Mouse (Mus musculus): ENCODE measurements around the gene Smap2. TPM values are rescaled to one million over a fixed set of nuclear protein-coding genes. Genes with fewer than 3 reads are reported as not detected.

Gene Smap2
- polyA plus RNA-seq, 1 experiment, result 28.1 TPM

- 69% methylated on average over 3 of the region's 3 CpGs for WGBS
- TF ChIP-seq POLR2A (IDR thresholded peaks at IDR 0.05; ENCODE audit: low read depth, low read length) (no peak), CTCF (IDR thresholded peaks at IDR 0.05; ENCODE audit: extremely low read depth, insufficient read length, insufficient replicate concordance, low read depth, low read length) (no peak)
- H3K36me3 ChIP-seq (ENCODE audit: control insufficient read depth, insufficient read depth, low read length), result no peaks in the 10 kb centered on the region
- H3K4me1 ChIP-seq (ENCODE audit: control insufficient read depth, insufficient read depth, insufficient read length, low read length), result no peaks in the 10 kb centered on the region
- H3K27ac ChIP-seq (ENCODE audit: insufficient read depth, low read depth, low read length), result no peak overlapping the region
- H3K27me3 ChIP-seq (ENCODE audit: control insufficient read depth, insufficient read depth, low read length), result no peaks in the 10 kb centered on the region
- no peak overlapping the region for H3K4me3 ChIP-seq (ENCODE audit: low read depth, low read length)
Measured at GRCm38 (mm10) chr4:121029632-121030031, 12.6 kb upstream of the Smap2 start.

- Histone ChIP-seq H3K4me1 (ENCODE audit: control insufficient read depth, insufficient read depth, insufficient read length, low read length) (peaks cover 3% of the 10 kb centered on the region; the same call in 1 of the 2 replicates), H3K27ac (ENCODE audit: insufficient read depth, low read depth, low read length) (no peak overlapping the region)
- TF ChIP-seq POLR2A (IDR thresholded peaks at IDR 0.05; ENCODE audit: low read depth, low read length), result no peak
- peak; percentile 83 for TF ChIP-seq CTCF (IDR thresholded peaks at IDR 0.05; ENCODE audit: extremely low read depth, insufficient read length, insufficient replicate concordance, low read depth, low read length)
Measured at GRCm38 (mm10) chr4:121028659-121029392, 11.8 kb upstream of the Smap2 start.

GRCm38 (mm10) chr4:121028146-121028545 is 11.1 kb upstream of the Smap2 start:
- peaks cover 3% of the 10 kb centered on the region; the same call in 1 of the 2 replicates for H3K4me1 ChIP-seq (ENCODE audit: control insufficient read depth, insufficient read depth, insufficient read length, low read length)
- 59% methylated on average over 1 of the region's 1 CpGs for WGBS
- H3K27ac ChIP-seq (ENCODE audit: insufficient read depth, low read depth, low read length), result no peak overlapping the region
- H3K4me3 ChIP-seq (ENCODE audit: low read depth, low read length), result no peak overlapping the region
- H3K27me3 ChIP-seq (ENCODE audit: control insufficient read depth, insufficient read depth, low read length), result no peaks in the 10 kb centered on the region
- H3K36me3 ChIP-seq (ENCODE audit: control insufficient read depth, insufficient read depth, low read length), result no peaks in the 10 kb centered on the region
- TF ChIP-seq POLR2A (IDR thresholded peaks at IDR 0.05; ENCODE audit: low read depth, low read length) (no peak), CTCF (IDR thresholded peaks at IDR 0.05; ENCODE audit: extremely low read depth, insufficient read length, insufficient replicate concordance, low read depth, low read length) (no peak)

More at GRCm38 (mm10) chr4:121028659-121029392, 11.8 kb upstream of the Smap2 start:
- no peak overlapping the region for H3K4me3 ChIP-seq (ENCODE audit: low read depth, low read length)
- H3K27me3 ChIP-seq (ENCODE audit: control insufficient read depth, insufficient read depth, low read length), result no peaks in the 10 kb centered on the region
- whole genome bisulfite sequencing, result 27% methylated on average over 14 of the region's 14 CpGs
- no peaks in the 10 kb centered on the region for H3K36me3 ChIP-seq (ENCODE audit: control insufficient read depth, insufficient read depth, low read length)

GRCm38 (mm10) chr4:121025681-121026080 is 8.6 kb upstream of the Smap2 start:
- Histone ChIP-seq H3K27me3 (ENCODE audit: control insufficient read depth, insufficient read depth, low read length) (no peaks in the 10 kb centered on the region), H3K4me3 (ENCODE audit: low read depth, low read length) (no peak overlapping the region), H3K27ac (ENCODE audit: insufficient read depth, low read depth, low read length) (no peak overlapping the region), H3K36me3 (ENCODE audit: control insufficient read depth, insufficient read depth, low read length) (no peaks in the 10 kb centered on the region), H3K4me1 (ENCODE audit: control insufficient read depth, insufficient read depth, insufficient read length, low read length) (peaks cover 3% of the 10 kb centered on the region; the same call in 1 of the 2 replicates)
- TF ChIP-seq CTCF (IDR thresholded peaks at IDR 0.05; ENCODE audit: extremely low read depth, insufficient read length, insufficient replicate concordance, low read depth, low read length), result no peak
- TF ChIP-seq POLR2A (IDR thresholded peaks at IDR 0.05; ENCODE audit: low read depth, low read length), result no peak
- 72% methylated on average over 2 of the region's 2 CpGs for WGBS

- Histone ChIP-seq H3K27me3 (ENCODE audit: control insufficient read depth, insufficient read depth, low read length) (no peaks in the 10 kb centered on the region), H3K36me3 (ENCODE audit: control insufficient read depth, insufficient read depth, low read length) (no peaks in the 10 kb centered on the region), H3K27ac (ENCODE audit: insufficient read depth, low read depth, low read length) (no peak overlapping the region), H3K4me3 (ENCODE audit: low read depth, low read length) (no peak overlapping the region), H3K4me1 (ENCODE audit: control insufficient read depth, insufficient read depth, insufficient read length, low read length) (peaks cover 3% of the 10 kb centered on the region; the same call in 1 of the 2 replicates)
- WGBS, result 59% methylated on average over 2 of the region's 2 CpGs
- no peak for TF ChIP-seq CTCF (IDR thresholded peaks at IDR 0.05; ENCODE audit: extremely low read depth, insufficient read length, insufficient replicate concordance, low read depth, low read length)
- no peak for TF ChIP-seq POLR2A (IDR thresholded peaks at IDR 0.05; ENCODE audit: low read depth, low read length)
Measured at GRCm38 (mm10) chr4:121023941-121024340, 6.9 kb upstream of the Smap2 start.

GRCm38 (mm10) chr4:121023464-121023863 is 6.4 kb upstream of the Smap2 start:
- peaks cover 3% of the 10 kb centered on the region; the same call in 1 of the 2 replicates for H3K4me1 ChIP-seq (ENCODE audit: control insufficient read depth, insufficient read depth, insufficient read length, low read length)
- TF ChIP-seq CTCF (IDR thresholded peaks at IDR 0.05; ENCODE audit: extremely low read depth, insufficient read length, insufficient replicate concordance, low read depth, low read length) (no peak), POLR2A (IDR thresholded peaks at IDR 0.05; ENCODE audit: low read depth, low read length) (no peak)
- WGBS, result 83% methylated on average over 7 of the region's 7 CpGs
- H3K27me3 ChIP-seq (ENCODE audit: control insufficient read depth, insufficient read depth, low read length), result no peaks in the 10 kb centered on the region
- no peak overlapping the region for H3K27ac ChIP-seq (ENCODE audit: insufficient read depth, low read depth, low read length)
- H3K36me3 ChIP-seq (ENCODE audit: control insufficient read depth, insufficient read depth, low read length), result no peaks in the 10 kb centered on the region
- H3K4me3 ChIP-seq (ENCODE audit: low read depth, low read length), result no peak overlapping the region

- TF ChIP-seq POLR2A (IDR thresholded peaks at IDR 0.05; ENCODE audit: low read depth, low read length) (no peak), CTCF (IDR thresholded peaks at IDR 0.05; ENCODE audit: extremely low read depth, insufficient read length, insufficient replicate concordance, low read depth, low read length) (no peak)
- Histone ChIP-seq H3K27me3 (ENCODE audit: control insufficient read depth, insufficient read depth, low read length) (no peaks in the 10 kb centered on the region), H3K27ac (ENCODE audit: insufficient read depth, low read depth, low read length) (no peak overlapping the region), H3K4me1 (ENCODE audit: control insufficient read depth, insufficient read depth, insufficient read length, low read length) (peaks cover 3% of the 10 kb centered on the region; the same call in 1 of the 2 replicates), H3K4me3 (ENCODE audit: low read depth, low read length) (no peak overlapping the region), H3K36me3 (ENCODE audit: control insufficient read depth, insufficient read depth, low read length) (no peaks in the 10 kb centered on the region)
Measured at GRCm38 (mm10) chr4:121021911-121022310, 4.9 kb upstream of the Smap2 start.

Measured in small intestine, adult 2 months (tissue).